Mouse (Mus musculus): ENCODE results near the gene Borcs5.

GRCm38 (mm10) chr6:134722906-134723305 is 83.6 kb downstream of the Borcs5 start:
- TF ChIP-seq CTCF (conservative IDR thresholded peaks at IDR 0.05 in 1 of 2, IDR thresholded peaks at IDR 0.05 in 1 of 2; ENCODE audit: low read depth in 2 of 2, low read length in 2 of 2), result no peak
- TF ChIP-seq IRF4 (IDR thresholded peaks at IDR 0.05; ENCODE audit: low read depth, low read length), result no peak
